Mouse (Mus musculus) ES-Bruce4 (cell line): ENCODE results near the gene Aldh6a1.

Source experiments
- CTCF ChIP-seq: IDR thresholded peaks from one replicate; pipeline ENCODE4 v1.8.1; 2011; ENCODE audit warnings: low read depth, low read length
- POLR2A ChIP-seq: IDR thresholded peaks from one replicate; pipeline ENCODE4 v1.8.1; 2011; ENCODE audit warnings: low read length; ENCODE audit not compliant: insufficient read depth

DNA sequence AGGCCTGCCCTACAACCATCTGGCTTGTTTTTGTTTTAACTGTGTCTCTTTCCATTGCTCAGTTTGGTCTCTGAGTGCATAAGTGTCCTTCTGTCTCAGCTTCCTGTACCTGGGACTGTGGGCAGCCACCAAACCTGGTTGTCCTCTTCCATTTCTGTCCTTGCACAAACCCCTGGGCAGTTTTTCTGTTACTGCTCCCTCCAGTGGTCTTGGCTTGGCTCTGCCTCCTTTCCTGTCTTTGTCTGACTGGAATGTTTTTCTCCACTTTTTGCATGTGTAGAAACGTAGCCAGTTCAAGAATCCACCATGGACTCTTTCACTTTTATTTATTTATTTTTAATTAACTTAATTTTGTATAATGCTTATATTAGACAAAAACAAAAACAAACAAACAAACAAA lies 9.0 kb upstream of the Aldh6a1 start:
- TF ChIP-seq CTCF (peak; percentile 9), POLR2A (no peak)
